Mouse (Mus musculus) megakaryocyte, embryonic 14.5 days (primary cell): ENCODE measurements around the gene Tfcp2l1.

ENCODE experiments used
- FLI1 ChIP-seq: IDR thresholded peaks from 2 replicates; pipeline ENCODE4 v1.6.1; 2012; ENCODE audit warnings: low read length, inconsistent platforms, mixed read lengths
- GATA1 ChIP-seq: IDR thresholded peaks from 3 replicates; pipeline ENCODE4 v1.6.1; 2012; ENCODE audit warnings: mixed read lengths, low read length, inconsistent platforms, borderline replicate concordance

DNA sequence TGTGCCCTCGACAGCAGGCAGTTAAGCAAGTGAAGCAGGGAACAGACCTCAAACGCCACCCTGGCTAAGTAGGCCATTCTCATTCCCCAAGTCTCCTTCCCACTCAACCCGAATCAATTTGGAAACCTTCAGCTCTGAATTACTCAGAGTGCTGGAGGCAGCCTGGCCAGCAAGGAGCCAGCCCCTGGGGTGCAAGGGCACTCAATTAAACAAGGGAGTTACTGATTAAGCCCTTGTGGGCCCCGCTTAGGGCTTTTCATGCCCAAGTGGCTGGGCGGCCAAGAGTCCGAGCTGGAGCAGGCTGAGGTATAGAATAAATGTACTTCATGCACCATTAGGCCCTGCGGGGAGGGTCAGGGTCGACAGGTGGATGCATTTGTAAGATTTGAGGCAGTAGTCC, 44.5 kb downstream of the Tfcp2l1 start:
- TF ChIP-seq GATA1 = no peak
- no peak for TF ChIP-seq FLI1
